ENCODE assay signal across 12 mouse cellular contexts in genomic region chr13:44121241-44121671, GRCm38 (mm10).
DNase-seq lines count a peak whose midpoint lies in the region; ATAC-seq lines count a peak whose summit lies in the region.
"Had no signal": no experiment of that assay in that cellular context is flagged by ENCODE, and none has a peak within 500 bp of the region (broad histone marks: within the 10 kb centered on the region; RNA-seq: fewer than 3 reads in every experiment).

No protein-coding gene starts in this region.

- peak overlapping the region; percentile 68 for H3K27ac ChIP-seq in embryonic facial prominence, embryonic 10.5 days (replicated peaks)
- H3K27ac ChIP-seq in hindbrain, embryonic 12.5 days: peak overlapping the region; percentile 75
- H3K27ac ChIP-seq in midbrain, embryonic 14.5 days (replicated peaks; ENCODE audit: low read depth, low read length): peak overlapping the region; percentile 55

- WGBS in embryonic facial prominence, embryonic 10.5 days: 10% methylated on average over 8 of the region's 8 CpGs
- 15% methylated on average over 8 of the region's 8 CpGs for WGBS in hindbrain, embryonic 12.5 days
- 26% methylated on average over 8 of the region's 8 CpGs for WGBS in midbrain, embryonic 14.5 days

- H3K4me3 ChIP-seq in embryonic facial prominence, embryonic 10.5 days: no peak overlapping the region
- H3K4me3 ChIP-seq in hindbrain, embryonic 12.5 days: no peak overlapping the region
- no peak overlapping the region for H3K4me3 ChIP-seq in midbrain, embryonic 14.5 days (replicated peaks; ENCODE audit: low read depth, low read length)

- peak; percentile 29 for DNase-seq in embryo, embryonic 10 days (ENCODE audit: low spot score)
- DNase-seq in embryo, embryonic 9.5 days (ENCODE audit: extremely low spot score): no peak
- DNase-seq in embryonic facial prominence, embryonic 10.5 days (ENCODE audit: low spot score): peak; percentile 70
- peak; percentile 58 for DNase-seq in midbrain, embryonic 14.5 days
- no peak for DNase-seq in layer of hippocampus, postnatal 36 days
- DNase-seq in ovary, postnatal 36 days (ENCODE audit: low spot score): no peak
- DNase-seq in right cerebral cortex, adult 2 months (ENCODE audit: low spot score in 2 of 2): no peak
- DNase-seq: gastrocnemius, postnatal 14 days; heart, postnatal 36 days; lung, postnatal 4 days had no signal

- H3K27me3 ChIP-seq in embryonic facial prominence, embryonic 10.5 days (replicated peaks; ENCODE audit: low read depth, poor library complexity, severe bottlenecking): 0 out of 2 replicates have a peak, but pooled peaks cover 14% of the 10 kb centered on the region
- no peaks in the 10 kb centered on the region for H3K27me3 ChIP-seq in hindbrain, embryonic 12.5 days
- no peaks in the 10 kb centered on the region for H3K27me3 ChIP-seq in midbrain, embryonic 14.5 days (ENCODE audit: control insufficient read depth, insufficient read depth, low read length)
- H3K27me3 ChIP-seq: Patski had no signal

- H3K4me2 ChIP-seq in hindbrain, embryonic 12.5 days (replicated peaks): no peak overlapping the region
- H3K4me2 ChIP-seq in midbrain, embryonic 14.5 days (ENCODE audit: low read length): peak overlapping the region; percentile 11; the same call in 1 of the 2 replicates

- H3K4me1 ChIP-seq in embryonic facial prominence, embryonic 10.5 days: peaks cover 41% of the 10 kb centered on the region
- H3K4me1 ChIP-seq in hindbrain, embryonic 12.5 days: peaks cover 25% of the 10 kb centered on the region
- H3K4me1 ChIP-seq in midbrain, embryonic 14.5 days (ENCODE audit: control insufficient read depth, insufficient read depth, low read length): peaks cover 15% of the 10 kb centered on the region

- ATAC-seq in hindbrain, embryonic 12.5 days (ENCODE audit: low FRiP score): peak; percentile 35; the same call in 1 of the 2 replicates
- no peak; the same call in 1 of the 2 replicates for ATAC-seq in midbrain, embryonic 14.5 days (ENCODE audit: low FRiP score, low TSS enrichment)
- ATAC-seq: Patski had no signal

- H3K36me3 ChIP-seq in embryonic facial prominence, embryonic 10.5 days (replicated peaks): no peaks in the 10 kb centered on the region
- no peaks in the 10 kb centered on the region for H3K36me3 ChIP-seq in hindbrain, embryonic 12.5 days
- no peaks in the 10 kb centered on the region for H3K36me3 ChIP-seq in midbrain, embryonic 14.5 days (ENCODE audit: control insufficient read depth, insufficient read depth, low read length)

- no peaks in the 10 kb centered on the region for H3K9me3 ChIP-seq in embryonic facial prominence, embryonic 10.5 days
- no peaks in the 10 kb centered on the region for H3K9me3 ChIP-seq in hindbrain, embryonic 12.5 days (replicated peaks)
- H3K9me3 ChIP-seq in midbrain, embryonic 14.5 days (ENCODE audit: control insufficient read depth, low read length): no peaks in the 10 kb centered on the region

- peak overlapping the region; percentile 28; the same call in 1 of the 2 replicates for H3K9ac ChIP-seq in hindbrain, embryonic 12.5 days
- no peak overlapping the region for H3K9ac ChIP-seq in midbrain, embryonic 14.5 days (replicated peaks; ENCODE audit: low read length)

Comparison
In these comparisons a context has a peak if more than half of its experiments do, and no peak if none do; other contexts are left out.
1. DNase-seq: peak in embryo, embryonic 10 days (single experiment), embryonic facial prominence, embryonic 10.5 days (single experiment) and midbrain, embryonic 14.5 days (single experiment); none in embryo, embryonic 9.5 days (single experiment), layer of hippocampus, postnatal 36 days (0 of 2), ovary, postnatal 36 days (single experiment) and right cerebral cortex, adult 2 months (0 of 2).
2. Peak in every context shown above with its lines, with median percentiles within 50 percentile points of each other: H3K27ac ChIP-seq.